In the genomic region with DNA sequence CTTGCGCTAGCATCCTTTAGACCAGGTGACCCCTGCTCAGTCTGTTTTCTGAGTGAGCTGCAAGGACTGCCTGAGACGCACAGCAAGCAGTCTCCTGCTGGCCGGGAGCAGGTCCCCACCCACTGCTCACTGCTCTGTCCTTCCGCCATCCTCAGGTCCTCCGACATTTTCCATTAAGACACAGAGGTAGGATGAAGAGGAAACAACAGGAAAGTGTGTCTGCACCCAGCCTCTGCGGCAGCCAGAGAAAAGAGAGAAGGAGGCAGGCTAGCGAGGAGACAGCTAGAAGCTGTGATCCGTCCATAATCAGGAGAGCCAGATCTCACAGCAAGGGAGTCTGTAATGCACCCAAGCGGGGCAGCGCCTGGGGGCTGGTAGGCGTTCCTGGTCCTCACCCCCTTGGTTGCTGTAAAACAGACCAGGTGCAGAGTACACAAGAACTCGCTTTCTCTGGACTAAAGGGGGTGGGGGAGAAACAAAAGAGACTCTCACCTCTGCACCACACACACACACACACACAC, we compare ENCODE assay signal across 8 mouse cellular contexts. TPM values are rescaled to one million over a fixed set of nuclear protein-coding genes. Genes with fewer than 3 reads are reported as not detected.
DNase-seq lines count a peak whose midpoint lies in the region; ATAC-seq lines count a peak whose summit lies in the region.

No protein-coding gene starts in this region.

- ATAC-seq in lung, embryonic 15.5 days (ENCODE audit: borderline replicate concordance, extremely low read depth, low FRiP score, low TSS enrichment) = no peak
- ATAC-seq in limb, embryonic 11.5 days (ENCODE audit: insufficient number of reproducible peaks, low FRiP score, low TSS enrichment, low read depth) = no peak

- peaks cover 30% of the 10 kb centered on the region for H3K27me3 ChIP-seq in lung, embryonic 15.5 days
- H3K27me3 ChIP-seq in hindbrain, embryonic 10.5 days (ENCODE audit: insufficient read depth, poor library complexity, severe bottlenecking) = peaks cover 22% of the 10 kb centered on the region
- H3K27me3 ChIP-seq in limb, embryonic 11.5 days (ENCODE audit: control insufficient read depth, insufficient read depth, low read length) = peaks cover 6% of the 10 kb centered on the region; the same call in 1 of the 2 replicates

- H3K9ac ChIP-seq in lung, embryonic 15.5 days = no peak overlapping the region
- no peak overlapping the region for H3K9ac ChIP-seq in limb, embryonic 11.5 days (ENCODE audit: low read length)

- peak overlapping the region; percentile 98 for H3K4me2 ChIP-seq in lung, embryonic 15.5 days
- H3K4me2 ChIP-seq in limb, embryonic 11.5 days (ENCODE audit: low read depth, severe bottlenecking) = peak overlapping the region; percentile 91

- DNase-seq in lung, postnatal 25 days (ENCODE audit: low spot score) = no peak
- peak; percentile 22 for DNase-seq in embryo, embryonic 9.5 days (ENCODE audit: extremely low spot score)
- DNase-seq in hindbrain, embryonic 10.5 days (ENCODE audit: low spot score) = peak; percentile 30
- DNase-seq in limb, embryonic 11.5 days (ENCODE audit: low spot score) = peak; percentile 40
- peak; percentile 8 for DNase-seq in retina, postnatal 7 days (ENCODE audit: low read depth, low spot score)
- DNase-seq in urinary bladder, postnatal 36 days (ENCODE audit: low spot score in 2 of 2) = no peak
- DNase-seq in B cell, adult 2 months = no peak

- WGBS in lung, embryonic 15.5 days = under 1% methylated on average over 12 of the region's 12 CpGs
- WGBS in hindbrain, embryonic 10.5 days = 2% methylated on average over 12 of the region's 12 CpGs
- 2% methylated on average over 12 of the region's 12 CpGs for WGBS in limb, embryonic 11.5 days

- peak overlapping the region; percentile 53 for H3K4me3 ChIP-seq in lung, embryonic 15.5 days
- H3K4me3 ChIP-seq in hindbrain, embryonic 10.5 days = peak overlapping the region; percentile 78
- H3K4me3 ChIP-seq in limb, embryonic 11.5 days (ENCODE audit: low read depth, low read length) = peak overlapping the region; percentile 43

- no peak overlapping the region for H3K27ac ChIP-seq in lung, embryonic 15.5 days
- peak overlapping the region; percentile 43; the same call in 1 of the 2 replicates for H3K27ac ChIP-seq in hindbrain, embryonic 10.5 days
- no peak overlapping the region for H3K27ac ChIP-seq in limb, embryonic 11.5 days (replicated peaks; ENCODE audit: low read depth, low read length)

- H3K4me1 ChIP-seq in lung, embryonic 15.5 days = peaks cover 13% of the 10 kb centered on the region; the same call in 1 of the 2 replicates
- H3K4me1 ChIP-seq in hindbrain, embryonic 10.5 days (replicated peaks) = peaks cover 15% of the 10 kb centered on the region
- 0 out of 2 replicates have a peak, but pooled peaks cover 7% of the 10 kb centered on the region for H3K4me1 ChIP-seq in limb, embryonic 11.5 days (ENCODE audit: control insufficient read depth, insufficient read depth, low read length)

- no peaks in the 10 kb centered on the region for H3K36me3 ChIP-seq in lung, embryonic 15.5 days
- H3K36me3 ChIP-seq in hindbrain, embryonic 10.5 days = no peaks in the 10 kb centered on the region
- no peaks in the 10 kb centered on the region for H3K36me3 ChIP-seq in limb, embryonic 11.5 days (ENCODE audit: control insufficient read depth, insufficient read depth, low read length)

- no peaks in the 10 kb centered on the region for H3K9me3 ChIP-seq in lung, embryonic 15.5 days
- H3K9me3 ChIP-seq in hindbrain, embryonic 10.5 days = no peaks in the 10 kb centered on the region
- H3K9me3 ChIP-seq in limb, embryonic 11.5 days (ENCODE audit: control insufficient read depth, low read length) = no peaks in the 10 kb centered on the region

RNA-seq across cellular contexts. Expression of gene Rgs17, which starts 1.1 kb away (rescaled TPM):
- 0.54 and 0.92 TPM in 2 replicates for polyA plus RNA-seq in lung, embryonic 15.5 days (2015; fragmentation: Nextera tagmentation; extraction: Ambion mirVana)
- 0.98 and 1.3 TPM in 2 replicates for polyA plus RNA-seq in hindbrain, embryonic 10.5 days (2016; fragmentation: Nextera tagmentation; extraction: Ambion mirVana)
- 0.33 and 0.55 TPM in 2 replicates for polyA plus RNA-seq in limb, embryonic 11.5 days (2014; fragmentation: Nextera tagmentation; extraction: Ambion mirVana)

Comparison
In these comparisons a context has a peak if more than half of its experiments do, and no peak if none do; other contexts are left out.
1. DNase-seq: peak in embryo, embryonic 9.5 days (single experiment), hindbrain, embryonic 10.5 days (single experiment), limb, embryonic 11.5 days (single experiment) and retina, postnatal 7 days (single experiment); none in lung, postnatal 25 days (single experiment), urinary bladder, postnatal 36 days (0 of 2) and B cell, adult 2 months (0 of 2).
2. Peak in every context shown above with its lines, with median percentiles within 50 percentile points of each other: H3K4me3 ChIP-seq.